Mouse (Mus musculus): Measurements from ENCODE around the gene Pcsk5.

DNA sequence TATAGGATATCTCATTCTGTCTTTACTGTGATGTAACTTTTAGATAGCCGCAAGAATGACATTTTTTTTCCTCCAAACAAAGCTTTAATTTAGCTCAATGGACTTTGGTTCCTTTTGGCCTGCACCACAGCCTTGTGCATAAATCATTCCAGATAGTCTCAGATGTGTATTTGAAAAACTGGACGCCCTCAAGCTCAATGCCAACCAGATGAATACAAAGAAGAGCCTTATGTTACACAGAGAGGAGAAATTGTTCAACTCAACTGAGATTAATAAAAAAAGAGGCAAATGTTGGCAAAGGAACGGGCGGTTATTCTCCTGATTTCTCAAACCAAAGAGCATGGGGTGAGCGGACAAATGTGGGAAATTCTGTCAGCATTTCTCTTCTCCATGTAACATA is 75.8 kb downstream of the Pcsk5 start:
- TF ChIP-seq POLR2A (IDR thresholded peaks at IDR 0.05; ENCODE audit: borderline replicate concordance, extremely low read depth, insufficient read depth, insufficient read length, poor library complexity, severe bottlenecking) (no peak), CTCF (IDR thresholded peaks at IDR 0.05; ENCODE audit: borderline replicate concordance, extremely low read depth, insufficient read depth, insufficient read length) (no peak)

Data from brain, embryonic 14.5 days (tissue).